Mouse (Mus musculus) lung, postnatal 10 days (tissue): ENCODE measurements at regions not wholly inside any gene's neighbourhood (a gene's known extent, or its start where the extent isn't known, plus 50 kb on each side); places are given as distances from the start of the nearest gene placed in this dataset.

Experiments
- DNase-seq: peaks from one replicate; pipeline ENCODE4 v3.0.0; 2021

DNA sequence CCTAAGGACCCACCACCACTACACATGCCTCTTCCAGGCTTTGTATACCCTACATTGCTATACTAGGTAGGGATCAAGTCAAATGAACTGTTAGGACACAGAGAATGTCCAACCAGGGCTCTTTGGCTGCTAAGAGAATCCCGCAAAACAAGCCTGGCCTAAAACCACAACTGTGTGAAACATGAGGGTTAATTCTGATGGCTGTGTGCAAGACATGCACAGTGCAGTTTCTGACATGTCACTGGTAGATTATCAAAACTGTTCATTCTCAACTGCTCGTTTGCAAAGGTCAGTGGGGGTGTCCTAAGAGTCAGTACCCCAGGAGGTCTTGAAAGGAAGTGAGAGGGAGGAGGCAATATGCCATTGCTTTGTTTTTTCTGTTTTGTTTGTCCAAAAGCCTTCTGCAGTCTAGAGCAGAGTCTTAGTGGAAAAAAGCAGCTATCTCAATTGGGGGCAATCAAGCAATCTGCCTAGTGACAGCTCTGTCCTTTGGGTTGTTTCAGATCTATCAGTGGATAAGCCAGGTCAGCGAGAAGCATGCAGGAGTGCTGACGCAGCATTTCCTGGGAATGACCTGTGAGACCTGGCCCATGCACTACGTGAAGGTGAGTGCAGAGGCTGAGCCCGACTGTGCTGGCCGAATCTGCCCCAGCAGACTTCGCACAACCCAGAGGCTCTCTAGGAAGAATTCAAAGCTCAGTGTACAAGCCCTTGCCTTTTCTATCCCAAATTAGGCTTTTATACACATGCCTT lies 151.3 kb upstream of the 4933402D24Rik start:
- DNase-seq = no peak

DNA sequence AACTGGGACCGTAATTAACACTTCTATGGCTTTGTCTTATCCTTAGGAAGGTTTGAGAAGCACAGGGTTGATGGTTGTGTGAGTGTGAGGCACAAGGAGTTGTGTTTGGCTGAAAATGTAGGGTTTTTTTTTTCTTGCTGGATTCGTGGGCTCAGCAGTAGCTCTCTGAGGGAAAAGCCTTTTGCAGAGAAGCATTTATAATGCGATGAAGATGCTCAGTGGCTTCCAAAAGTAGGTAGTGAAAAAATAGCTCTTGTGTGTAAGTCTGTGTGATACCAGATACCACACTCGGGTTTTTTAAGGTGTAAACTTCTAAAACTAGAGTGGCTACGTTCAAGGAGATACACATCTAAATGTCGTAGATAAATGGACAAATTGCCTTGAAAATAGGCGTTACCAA lies 149.1 kb upstream of the 4933402D24Rik start:
- no peak for DNase-seq

DNA sequence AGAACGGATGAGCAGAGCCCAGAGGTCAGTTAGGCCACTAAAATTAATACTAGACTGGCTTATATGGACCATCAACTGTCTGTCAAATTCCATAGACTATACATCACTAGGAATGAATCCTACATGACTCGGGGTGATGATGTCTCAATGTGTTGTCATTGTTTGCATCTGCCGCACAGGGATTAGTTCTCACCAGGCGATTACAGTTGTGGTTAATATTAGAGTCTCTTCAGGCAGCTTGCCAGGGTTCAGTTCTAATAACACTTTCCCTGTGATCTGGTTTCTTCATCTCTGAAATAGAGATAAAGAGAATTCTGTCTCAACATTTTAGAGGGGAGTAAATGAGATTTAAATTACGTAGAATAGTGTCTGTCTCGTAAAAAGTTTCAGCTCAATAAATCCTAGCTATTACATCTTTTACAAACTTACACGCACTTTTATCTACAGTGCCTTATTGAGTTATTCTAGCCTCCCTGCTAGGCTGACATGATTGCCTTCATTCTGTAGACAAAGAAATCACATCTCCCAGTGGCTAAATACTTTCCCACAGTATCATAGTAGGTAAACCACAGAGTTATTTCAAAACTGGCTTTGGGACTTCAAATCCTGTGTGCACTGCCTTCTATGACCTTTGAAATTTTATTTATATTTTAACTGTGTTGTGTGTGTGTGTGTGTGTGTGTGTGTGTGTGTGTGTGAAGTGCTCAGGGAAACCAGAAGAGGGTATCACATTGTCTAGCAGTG lies 148.0 kb upstream of the 4933402D24Rik start:
- no peak for DNase-seq

DNA sequence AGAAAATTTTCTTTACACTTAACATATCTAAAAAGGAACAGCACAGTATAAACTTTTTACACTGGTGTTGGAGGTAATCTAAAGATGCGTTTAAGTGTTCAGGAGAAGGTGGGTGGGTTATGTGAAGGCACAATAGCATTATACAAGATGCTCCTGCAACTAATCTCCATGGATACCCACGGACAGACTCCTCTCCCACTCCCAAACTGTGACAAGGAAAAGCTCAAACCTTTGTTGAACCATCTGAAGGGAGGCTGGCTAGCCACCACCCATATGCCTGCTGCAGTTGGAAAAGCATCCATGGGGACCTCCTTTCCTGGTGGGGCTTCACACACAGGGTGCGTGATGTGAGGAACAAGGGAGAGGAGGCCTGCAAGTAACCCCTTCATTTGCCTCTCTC lies 141.7 kb upstream of the 4933402D24Rik start:
- no peak for DNase-seq

DNA sequence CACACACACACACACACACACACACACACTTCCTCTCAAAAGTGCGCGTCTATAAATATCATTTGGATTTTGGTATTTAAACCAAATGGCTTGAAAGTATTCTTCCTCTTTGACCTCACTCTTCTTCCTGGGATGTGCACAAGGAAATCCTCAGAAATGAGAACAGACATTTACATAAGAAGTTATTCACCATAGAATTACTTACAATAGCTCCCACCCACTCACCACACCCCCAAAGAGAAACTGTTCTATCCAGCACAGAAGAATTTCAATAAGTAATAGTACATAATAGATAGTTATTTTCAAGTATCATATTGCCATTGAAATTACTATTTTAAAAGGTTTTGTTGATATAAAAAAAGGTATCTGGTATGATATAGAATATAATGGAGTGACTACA lies 140.1 kb upstream of the 4933402D24Rik start:
- DNase-seq = no peak

DNA sequence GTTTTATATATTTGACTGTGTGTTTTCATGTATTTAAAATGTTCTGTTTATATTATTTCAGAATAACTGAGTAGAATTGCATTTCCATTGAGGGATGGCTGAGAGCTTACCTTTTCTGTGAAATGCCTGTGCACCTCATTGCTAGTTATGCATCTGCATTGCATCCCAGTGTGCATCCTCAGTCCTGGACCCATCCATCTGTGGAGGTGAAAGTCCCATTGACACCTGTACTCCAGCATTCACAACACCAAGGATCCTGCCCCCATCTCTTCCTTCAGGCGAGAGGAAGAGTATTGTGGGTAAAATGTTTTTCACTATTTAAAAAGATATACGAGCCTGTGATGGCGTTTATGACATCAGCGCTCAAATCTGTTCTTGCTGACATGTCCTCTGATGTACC lies 134.6 kb upstream of the 4933402D24Rik start:
- no peak for DNase-seq

DNA sequence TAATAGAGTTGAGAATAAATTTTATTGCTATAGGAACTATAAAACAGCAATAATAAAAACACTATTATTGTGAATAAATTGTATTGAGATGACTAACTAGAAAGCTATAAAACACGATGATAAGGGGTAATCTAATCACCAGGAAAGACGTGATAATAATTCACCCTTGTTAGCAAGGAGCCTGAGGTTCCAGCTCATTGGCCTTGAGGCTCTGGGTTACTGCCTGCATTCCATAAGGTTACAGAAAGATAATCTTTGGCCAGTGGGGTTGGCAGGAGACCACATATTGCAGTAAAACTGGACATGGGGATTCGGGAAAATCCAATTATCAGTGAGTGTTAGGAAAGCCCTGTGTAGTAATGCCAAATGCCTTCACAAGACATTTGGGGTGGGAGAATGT lies 134.1 kb upstream of the 4933402D24Rik start:
- no peak for DNase-seq

DNA sequence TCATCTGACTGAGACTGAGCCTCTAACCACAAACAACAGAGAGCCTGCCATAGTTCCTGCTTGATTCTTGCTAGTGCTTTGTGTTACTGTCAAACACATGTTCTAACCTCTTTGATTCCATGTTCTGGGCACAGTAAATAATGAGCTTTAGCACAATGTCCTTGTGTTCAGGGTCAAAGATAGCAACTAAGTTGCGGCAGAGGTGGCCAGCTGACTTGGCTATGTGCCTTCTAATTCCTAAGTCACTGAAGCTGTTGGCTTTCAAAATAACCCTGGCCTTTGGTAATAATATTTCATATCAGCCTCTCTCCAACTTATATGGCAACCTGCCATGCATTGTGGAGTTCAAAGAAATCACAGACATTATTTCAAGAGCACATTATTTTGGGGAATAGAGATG lies 133.3 kb upstream of the 4933402D24Rik start:
- DNase-seq = no peak

DNA sequence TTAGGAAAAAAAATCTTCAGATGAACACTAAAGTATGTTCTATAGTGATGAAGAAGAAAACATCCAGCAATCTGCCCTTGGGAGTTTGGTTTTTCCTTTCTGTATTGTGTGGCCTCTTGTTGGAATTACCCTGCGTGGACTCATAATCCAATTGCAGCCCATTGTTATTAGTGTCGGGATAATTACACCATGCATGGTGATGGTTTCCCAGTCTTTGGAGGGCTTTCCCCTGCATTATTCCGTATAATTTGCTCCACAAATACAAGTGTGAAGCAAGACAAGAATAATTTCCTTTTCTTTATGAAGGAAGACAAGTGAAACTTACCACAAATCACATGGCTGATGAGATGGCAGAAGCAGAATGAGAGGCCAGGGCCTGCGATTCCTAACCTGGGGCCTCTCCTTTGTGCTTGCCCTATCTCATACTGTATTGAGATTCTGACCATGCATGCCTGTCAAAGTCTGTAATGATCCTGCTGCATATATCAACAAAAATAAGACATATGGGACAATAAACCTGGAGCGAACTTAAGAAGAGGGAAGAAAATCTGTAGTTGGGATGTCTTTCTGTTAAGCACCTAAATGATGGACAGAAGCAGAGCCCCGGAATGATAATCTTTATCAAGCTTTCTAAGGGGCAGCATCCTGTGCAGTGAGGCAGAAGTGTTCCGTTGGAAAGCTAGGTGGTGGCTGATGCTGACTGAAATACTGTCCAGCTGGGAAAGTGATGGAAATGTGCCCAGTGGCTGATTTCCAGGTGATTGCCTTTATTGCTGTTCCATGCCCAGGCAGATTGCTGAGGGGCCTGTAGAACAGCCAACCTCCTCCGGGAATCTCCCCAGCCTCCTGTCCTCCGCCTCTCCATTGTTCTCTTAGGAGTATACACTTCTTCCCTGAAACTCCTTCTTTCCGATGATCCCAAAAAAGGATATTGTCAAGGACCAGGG lies 130.8 kb upstream of the 4933402D24Rik start:
- no peak for DNase-seq

DNA sequence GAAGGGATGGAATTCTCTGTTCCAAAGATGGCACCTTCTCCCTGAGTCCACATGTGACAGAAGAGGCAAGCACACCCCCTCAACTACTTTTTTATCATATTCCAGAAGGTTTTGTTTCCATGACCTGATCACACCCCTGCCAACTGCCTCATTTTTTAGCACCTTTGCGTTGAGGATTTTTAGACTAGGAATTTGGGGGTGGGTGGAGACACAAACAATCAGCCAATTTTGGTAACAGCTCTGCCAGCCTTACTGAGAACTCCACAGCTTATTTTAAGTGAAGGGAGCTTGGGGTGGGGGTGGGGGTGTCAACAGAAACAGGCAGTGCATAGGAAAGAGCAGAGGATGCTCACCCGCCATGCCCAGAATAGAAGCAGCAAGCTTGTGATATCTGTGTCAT lies 129.7 kb upstream of the 4933402D24Rik start:
- no peak for DNase-seq

DNA sequence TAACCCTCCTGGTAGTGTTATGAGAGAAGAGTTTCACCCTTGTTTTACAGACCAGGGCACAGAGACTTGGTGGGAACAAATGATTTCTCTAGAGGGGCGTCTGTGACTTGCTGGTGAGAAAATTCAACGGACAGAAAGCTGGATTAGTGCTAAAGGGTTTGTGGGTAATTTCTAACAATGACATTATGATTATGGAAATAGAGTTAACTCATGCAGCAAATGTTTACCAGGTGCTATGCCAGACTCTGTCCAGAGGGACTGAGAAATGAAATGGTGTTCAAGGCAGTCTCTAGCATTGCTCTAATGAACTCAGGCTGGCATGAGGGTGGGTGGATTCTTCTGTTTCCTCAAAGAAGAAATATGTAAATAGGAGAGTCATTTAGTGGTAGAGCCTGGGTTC lies 128.5 kb upstream of the 4933402D24Rik start:
- no peak for DNase-seq

DNA sequence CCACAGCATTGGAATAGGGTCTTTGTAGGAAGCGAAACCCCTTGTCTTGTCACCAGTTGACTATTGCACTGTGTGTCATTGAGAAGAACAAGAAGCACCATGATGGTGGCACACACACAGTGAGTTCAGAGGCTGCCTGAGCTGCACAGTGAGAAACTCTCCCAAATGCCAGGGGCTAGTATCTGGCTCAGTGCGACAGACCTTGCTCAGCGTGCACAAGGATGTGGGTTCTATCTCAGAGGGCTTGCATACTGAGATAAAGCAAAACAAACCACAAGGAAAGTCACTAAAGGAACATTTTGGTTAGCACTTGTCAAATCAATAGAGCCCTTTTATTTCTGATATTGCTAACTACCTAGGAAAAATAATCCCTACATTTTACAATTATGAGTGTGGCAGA lies 110.5 kb upstream of the 4933402D24Rik start:
- peak; percentile 14 for DNase-seq

DNA sequence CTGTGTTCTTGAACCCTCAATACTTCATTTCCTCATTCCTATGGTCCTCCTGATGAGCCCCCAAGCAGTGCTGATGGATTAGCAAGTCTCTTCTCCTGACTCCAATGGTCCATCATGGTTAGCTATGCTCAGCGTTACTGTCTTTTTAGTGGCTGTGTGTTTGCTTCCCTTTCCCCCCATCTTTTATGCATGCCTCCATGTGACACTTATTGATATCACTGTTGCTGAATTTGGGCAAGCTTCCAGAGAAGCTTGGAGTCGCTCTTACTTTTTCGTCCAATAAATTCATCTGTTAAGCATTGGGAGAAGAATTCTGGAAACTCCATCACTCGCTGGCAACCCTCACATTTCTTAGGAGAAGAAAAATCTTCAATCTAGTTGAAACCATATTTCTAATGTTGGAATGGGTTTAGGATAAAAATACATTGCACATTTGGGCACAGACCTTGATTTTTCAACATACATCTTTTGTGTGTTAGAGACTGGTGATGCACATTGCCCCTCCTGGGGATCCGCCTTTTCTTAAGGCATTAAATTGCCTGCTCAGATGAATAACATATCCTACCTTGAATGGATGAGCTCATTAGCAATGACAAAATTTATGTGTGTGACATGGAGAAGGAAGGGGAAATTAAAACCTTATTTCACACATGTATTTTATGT lies 107.7 kb upstream of the 4933402D24Rik start:
- DNase-seq = peak; percentile 7

DNA sequence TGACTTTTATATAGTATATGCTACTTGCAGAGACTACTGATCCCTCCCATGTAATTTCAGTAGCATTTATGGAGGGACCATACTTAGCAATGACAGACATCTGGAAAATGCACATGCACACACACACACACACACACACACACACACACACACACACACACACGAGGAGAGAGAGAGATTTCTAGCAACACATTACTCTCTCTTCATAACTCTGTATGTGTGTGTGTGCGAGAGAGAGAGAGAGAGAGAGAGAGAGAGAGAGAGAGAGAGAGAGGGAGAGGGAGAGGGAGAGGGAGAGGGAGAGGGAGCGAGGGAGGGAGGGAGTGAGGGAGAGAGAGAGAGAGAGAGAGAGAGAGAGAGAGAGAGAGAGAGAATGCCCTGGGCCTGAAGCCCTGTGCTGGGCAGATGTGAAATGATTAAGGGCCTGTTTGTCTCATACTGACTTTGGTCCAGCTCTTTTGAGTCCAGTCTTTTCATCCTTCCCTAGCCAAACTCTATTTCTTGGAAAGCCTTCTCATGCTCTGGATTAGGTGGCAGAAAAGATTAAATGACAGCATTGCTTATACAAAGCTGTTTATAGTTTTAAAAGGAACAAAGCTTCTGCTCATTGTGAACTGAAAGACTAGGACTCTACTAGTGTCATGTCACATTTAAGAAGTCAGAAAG lies 106.4 kb upstream of the 4933402D24Rik start:
- peak; percentile 47 for DNase-seq

DNA sequence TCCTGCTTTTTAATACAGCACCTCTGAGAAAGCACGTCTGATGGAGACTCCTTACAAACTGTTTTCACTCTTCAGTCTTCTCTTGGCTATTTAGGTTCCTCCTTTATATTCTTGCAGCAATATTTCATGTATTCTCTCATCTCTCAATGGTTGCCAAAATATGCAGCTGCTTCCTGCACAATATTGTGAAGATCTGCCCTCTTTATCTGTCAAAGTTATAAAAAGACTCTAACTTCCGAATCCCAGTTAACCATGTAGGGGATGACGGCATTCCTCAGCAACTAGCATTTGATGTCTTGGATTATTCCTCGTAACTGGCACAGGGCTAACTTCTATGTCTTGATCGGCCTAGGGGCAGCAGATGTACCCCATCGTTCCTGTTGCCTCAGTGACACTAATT lies 102.8 kb upstream of the 4933402D24Rik start:
- DNase-seq = no peak

DNA sequence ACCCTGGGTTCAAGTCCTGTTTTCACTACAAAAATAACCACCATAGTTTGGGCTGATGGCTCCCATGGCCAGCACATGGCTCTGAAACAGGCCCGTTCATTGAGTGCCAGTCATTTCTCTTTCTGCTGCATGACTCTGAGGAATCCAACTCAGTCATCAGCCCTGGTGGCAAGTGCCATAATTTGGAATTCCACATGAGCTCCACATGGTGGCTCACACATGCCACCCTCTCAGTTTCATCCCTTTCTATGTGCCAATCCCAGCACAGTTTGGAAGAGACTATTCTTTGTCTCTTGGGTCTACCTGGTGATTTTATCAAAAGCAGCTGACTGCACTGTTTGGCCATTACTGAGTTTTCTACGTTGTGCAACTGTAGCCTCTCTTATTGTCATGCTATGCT lies 100.3 kb upstream of the 4933402D24Rik start:
- DNase-seq = no peak

DNA sequence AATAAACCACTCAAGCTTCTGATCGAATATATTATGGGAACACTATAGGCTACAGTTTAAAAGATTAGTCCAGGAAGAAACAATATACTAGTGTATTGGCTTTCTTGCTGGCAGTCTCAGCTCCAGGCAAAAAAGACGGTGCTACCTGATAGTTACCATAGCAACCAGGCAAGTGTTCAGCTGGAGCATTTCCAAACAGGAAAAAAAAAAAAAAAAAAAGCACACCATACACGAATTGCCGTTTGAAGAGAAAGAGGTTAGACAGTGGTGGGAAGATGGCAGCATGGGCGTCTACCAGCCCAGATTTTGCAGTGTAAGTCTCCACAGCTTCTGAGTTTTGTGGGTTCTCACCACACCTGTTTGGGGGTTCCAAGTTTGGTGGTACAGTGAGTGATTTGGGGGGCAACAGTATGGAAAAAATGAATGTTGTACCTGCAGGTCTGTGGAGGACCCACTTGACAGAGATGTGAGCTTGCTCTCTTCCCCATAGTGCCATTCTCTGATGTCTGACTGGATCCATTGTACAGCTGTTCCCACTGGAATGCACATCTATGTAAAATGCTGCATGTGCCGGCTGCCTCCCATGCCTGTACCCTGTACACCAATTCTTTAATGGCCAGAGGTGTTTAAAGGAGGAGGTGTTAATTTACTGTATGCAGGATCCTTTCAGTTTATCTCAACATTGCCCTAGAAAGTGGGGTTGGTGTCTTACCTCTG lies 89.0 kb upstream of the 4933402D24Rik start:
- DNase-seq = no peak

DNA sequence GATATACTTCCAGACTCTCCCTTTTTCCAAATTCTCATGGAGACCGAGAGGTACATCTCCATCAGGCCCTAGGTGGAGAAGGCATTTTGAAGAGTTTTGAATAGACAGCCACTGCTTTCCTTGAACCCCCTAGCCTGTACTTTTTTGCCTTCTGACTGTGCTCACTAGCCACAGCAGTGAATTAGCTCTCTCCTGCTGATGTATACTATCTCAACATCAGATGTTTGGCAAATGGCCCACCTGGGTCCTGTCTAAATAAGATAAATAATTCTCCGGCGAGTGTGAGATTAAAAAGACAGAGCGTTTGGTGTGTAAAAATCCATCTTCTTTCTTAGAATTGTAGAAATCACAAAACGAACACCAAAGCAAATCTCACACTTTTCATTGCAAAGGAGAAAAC lies 88.4 kb upstream of the 4933402D24Rik start:
- no peak for DNase-seq

DNA sequence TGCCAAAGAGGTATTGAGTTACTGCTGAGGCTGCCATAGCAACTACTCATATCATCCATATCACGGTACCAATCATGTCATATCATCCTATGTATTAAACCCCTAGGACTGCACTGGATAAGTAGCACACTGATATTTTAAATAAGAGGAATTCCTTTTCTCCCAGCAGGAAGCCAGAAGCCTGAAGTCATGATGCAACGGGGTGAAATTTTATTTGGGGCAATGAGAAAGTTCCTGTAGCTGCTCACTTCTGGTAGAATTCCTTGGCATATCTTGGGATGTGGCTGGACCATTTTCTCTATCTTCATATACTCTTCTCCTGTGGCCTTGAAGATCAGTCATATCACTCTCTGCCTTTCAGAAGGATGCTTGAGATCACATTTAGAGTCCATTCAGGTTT lies 87.3 kb upstream of the 4933402D24Rik start:
- DNase-seq = no peak

DNA sequence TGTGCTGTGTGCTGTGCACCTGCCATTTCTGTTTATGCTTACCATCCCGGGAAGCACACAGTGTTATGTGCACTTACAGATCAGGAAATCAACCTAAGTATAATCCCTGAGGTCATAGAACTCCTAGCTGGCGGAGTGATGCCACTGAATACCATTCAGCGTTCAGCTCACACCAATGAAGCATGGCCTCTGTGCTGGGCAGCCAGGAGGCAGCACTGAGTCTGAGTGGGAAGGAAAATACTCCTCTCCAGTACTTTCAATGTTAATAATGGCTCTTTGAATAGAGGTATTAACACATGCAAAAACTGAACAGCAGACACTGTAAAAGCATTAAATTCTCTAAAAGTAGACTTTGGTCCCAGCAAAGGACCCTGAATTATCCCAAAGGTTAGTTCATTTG lies 85.7 kb upstream of the 4933402D24Rik start:
- DNase-seq = no peak

DNA sequence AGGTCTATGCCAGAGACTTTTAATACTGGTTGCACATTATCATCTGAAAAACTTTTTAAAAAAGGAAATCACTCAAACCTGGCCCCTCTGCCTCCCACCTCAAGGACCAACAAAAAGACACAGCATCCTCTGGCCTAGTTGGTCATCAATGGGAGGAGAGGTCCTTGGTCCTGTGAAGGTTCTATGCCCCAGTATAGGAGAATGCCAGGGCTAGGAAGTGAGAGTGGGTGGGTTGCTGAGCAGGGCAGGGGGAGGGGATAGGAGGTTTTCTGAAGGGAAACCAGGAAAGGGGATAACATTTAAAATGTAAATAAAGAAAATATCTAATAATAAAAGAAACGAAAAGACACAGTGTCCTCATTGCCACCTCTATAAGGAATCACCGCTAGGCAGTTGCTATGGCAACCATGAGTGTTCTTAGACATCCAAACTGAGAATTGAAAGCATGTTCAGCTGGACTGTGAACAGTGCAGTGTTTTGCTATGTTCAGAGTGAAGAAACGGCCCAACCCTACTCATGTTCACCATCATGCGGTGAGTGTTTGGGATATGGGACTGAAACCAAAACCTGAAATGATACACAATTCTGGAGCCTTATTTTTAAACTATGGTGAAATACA lies 82.5 kb upstream of the 4933402D24Rik start:
- no peak for DNase-seq
